Mouse (Mus musculus): ENCODE measurements at regions not wholly inside any gene's neighbourhood (a gene's known extent, or its start where the extent isn't known, plus 50 kb on each side); places are given as distances from the start of the nearest gene placed in this dataset.

GRCm38 (mm10) chr3:139978172-139978571, 772.7 kb downstream of the Stpg2 start (continued):
- TF ChIP-seq UBTF (IDR thresholded peaks at IDR 0.05; ENCODE audit: borderline replicate concordance, insufficient read depth, low read depth, low read length) (no peak), MYC (IDR thresholded peaks at IDR 0.05; ENCODE audit: low read depth, low read length) (no peak), RCOR1 (IDR thresholded peaks at IDR 0.05; ENCODE audit: low read depth, low read length) (no peak)

GRCm38 (mm10) chr3:139985830-139986481, 780.5 kb downstream of the Stpg2 start:
- H3K36me3 ChIP-seq (ENCODE audit: control insufficient read depth in 1 of 2, insufficient read depth in 2 of 2, low read length in 2 of 2), result no peaks in the 10 kb centered on the region
- H3K9me3 ChIP-seq (replicated peaks; ENCODE audit: insufficient read depth, low read length), result no peaks in the 10 kb centered on the region
- no peaks in the 10 kb centered on the region for H3K27me3 ChIP-seq (ENCODE audit: control insufficient read depth in 1 of 2, insufficient read depth in 2 of 2, low read length in 2 of 2)
- no peak overlapping the region for H3K4me3 ChIP-seq (ENCODE audit: control insufficient read depth in 1 of 2, insufficient read depth in 1 of 2, low read depth in 2 of 2, low read length in 2 of 2)
- H3K79me2 ChIP-seq (ENCODE audit: control insufficient read depth, insufficient read depth, low read length, poor library complexity), result no peaks in the 10 kb centered on the region
- no peak overlapping the region for H3K9ac ChIP-seq (ENCODE audit: control insufficient read depth, low read depth, low read length, poor library complexity, severe bottlenecking)
- H3K4me1 ChIP-seq (ENCODE audit: control insufficient read depth in 1 of 2, insufficient read depth in 2 of 2, low read length in 2 of 2), result no peaks in the 10 kb centered on the region
- no peak overlapping the region for H3K27ac ChIP-seq (ENCODE audit: control insufficient read depth, low read depth, low read length)
- no peak for TF ChIP-seq CHD2 (IDR thresholded peaks at IDR 0.05; ENCODE audit: low read length)
- no peak for TF ChIP-seq KAT2A (conservative IDR thresholded peaks at IDR 0.05; ENCODE audit: low read depth, low read length)
- DNase-seq (ENCODE audit: low read depth, low spot score), result no peak

- DNase-seq (ENCODE audit: low read depth, low spot score), result no peak
- TF ChIP-seq CHD1 (IDR thresholded peaks at IDR 0.05; ENCODE audit: low read depth, low read length) (no peak), ETS1 (IDR thresholded peaks at IDR 0.05; ENCODE audit: low read depth, low read length) (no peak), TCF12 (IDR thresholded peaks at IDR 0.05; ENCODE audit: low read depth, low read length) (no peak), RAD21 (IDR thresholded peaks at IDR 0.05; ENCODE audit: low read depth, low read length) (no peak), MYC (IDR thresholded peaks at IDR 0.05; ENCODE audit: low read depth, low read length) (no peak), MXI1 (IDR thresholded peaks at IDR 0.05; ENCODE audit: low read depth, low read length) (no peak), USF2 (IDR thresholded peaks at IDR 0.05; ENCODE audit: borderline replicate concordance in 1 of 2, insufficient read depth in 1 of 2, low read depth in 1 of 2, low read length in 2 of 2) (no peak), POLR2AphosphoS2 (IDR thresholded peaks at IDR 0.05; ENCODE audit: low read length) (no peak), ZC3H11A (IDR thresholded peaks at IDR 0.05; ENCODE audit: low read depth, low read length) (no peak), E2F4 (IDR thresholded peaks at IDR 0.05; ENCODE audit: borderline replicate concordance, low read depth, low read length) (no peak), MYB (IDR thresholded peaks at IDR 0.05; ENCODE audit: low read depth, low read length) (no peak), MAFK (IDR thresholded peaks at IDR 0.05; ENCODE audit: borderline replicate concordance, low read depth, low read length) (no peak), GABPA (IDR thresholded peaks at IDR 0.05; ENCODE audit: low read depth, low read length) (no peak), TAL1 (IDR thresholded peaks at IDR 0.05; ENCODE audit: low read length) (no peak), ZMIZ1 (IDR thresholded peaks at IDR 0.05; ENCODE audit: low read depth, low read length) (no peak), ZNF384 (IDR thresholded peaks at IDR 0.05; ENCODE audit: low read depth, low read length) (no peak), JUND (IDR thresholded peaks at IDR 0.05; ENCODE audit: low read depth, low read length) (no peak)
- no peak overlapping the region for H3K27ac ChIP-seq (ENCODE audit: control insufficient read depth, low read depth, low read length)
- no peaks in the 10 kb centered on the region for H3K36me3 ChIP-seq (ENCODE audit: control insufficient read depth in 1 of 2, insufficient read depth in 2 of 2, low read length in 2 of 2)
- no peaks in the 10 kb centered on the region for H3K9me3 ChIP-seq (replicated peaks; ENCODE audit: insufficient read depth, low read length)
- H3K4me3 ChIP-seq (ENCODE audit: control insufficient read depth in 1 of 2, insufficient read depth in 1 of 2, low read depth in 2 of 2, low read length in 2 of 2), result no peak overlapping the region
- no peaks in the 10 kb centered on the region for H3K4me1 ChIP-seq (ENCODE audit: control insufficient read depth in 1 of 2, insufficient read depth in 2 of 2, low read length in 2 of 2)
- H3K27me3 ChIP-seq (ENCODE audit: control insufficient read depth in 1 of 2, insufficient read depth in 2 of 2, low read length in 2 of 2), result no peaks in the 10 kb centered on the region
- H3K9ac ChIP-seq (ENCODE audit: control insufficient read depth, low read depth, low read length, poor library complexity, severe bottlenecking), result no peak overlapping the region
- H3K79me2 ChIP-seq (ENCODE audit: control insufficient read depth, insufficient read depth, low read length, poor library complexity), result no peaks in the 10 kb centered on the region
Measured at GRCm38 (mm10) chr3:139988938-139989337, 783.4 kb downstream of the Stpg2 start.

All from MEL (cell line).